Mouse (Mus musculus) intestine, embryonic 16.5 days (tissue): ENCODE data around the gene Slc18b1. TPM values are rescaled to one million over a fixed set of nuclear protein-coding genes. Genes with fewer than 3 reads are reported as not detected.
"Not testable (repeated sequence)": the region's sequence is repeated elsewhere in the genome, so short reads cannot be mapped to it uniquely, and the experiment has no call there.

ENCODE experiments used
- ATAC-seq: fragments of 200-750 bp; cut with Nextera tagmentation; 2 replicates; pipeline ENCODE4 v1.8.0; 2017; ENCODE audit warnings: moderate TSS enrichment, moderate library complexity
- H3K27ac ChIP-seq: fragments of 300-500 bp; sonication (generic); 2 replicates; pipeline ENCODE4 v1.5.1; 2014; ENCODE audit warnings: mild to moderate bottlenecking, low read length
- H3K27me3 ChIP-seq: fragments of 300-500 bp; sonication (generic); replicated peaks from 2 replicates; pipeline ENCODE4 v1.6.1; 2014; ENCODE audit warnings: low read length, control low read depth, mixed read lengths; ENCODE audit not compliant: control insufficient read depth, insufficient read depth
- H3K36me3 ChIP-seq: fragments of 300-500 bp; sonication (generic); 2 replicates; pipeline ENCODE4 v1.6.1; 2014; ENCODE audit warnings: low read length, control low read depth; ENCODE audit not compliant: control insufficient read depth, insufficient read depth
- H3K4me1 ChIP-seq: fragments of 300-500 bp; sonication (generic); 2 replicates; pipeline ENCODE4 v1.6.1; 2014; ENCODE audit warnings: low read length, control low read depth, mixed read lengths; ENCODE audit not compliant: control insufficient read depth, insufficient read depth
- H3K4me2 ChIP-seq: fragments of 300-500 bp; sonication (generic); 2 replicates; pipeline ENCODE4 v1.6.1; 2014; ENCODE audit warnings: low read depth, low read length, control low read depth
- H3K4me3 ChIP-seq: fragments of 300-500 bp; sonication (generic); 2 replicates; pipeline ENCODE4 v1.5.1; 2014; ENCODE audit warnings: mild to moderate bottlenecking, low read length
- H3K9ac ChIP-seq: fragments of 300-500 bp; sonication (generic); 2 replicates; pipeline ENCODE4 v1.6.1; 2014; ENCODE audit warnings: low read depth, low read length
- H3K9me3 ChIP-seq: fragments of 300-500 bp; sonication (generic); 2 replicates; pipeline ENCODE4 v1.6.1; 2016; ENCODE audit warnings: low read length, control low read depth; ENCODE audit not compliant: control insufficient read depth
- WGBS: fragments of 180-500 bp; shearing (Covaris S2); extraction: QIAGEN DNeasy Blood & Tissue Kit; methylation state at CpG from one replicate; pipeline ENCODE4 v1.1.7; 2014; 5-methylcytosine and 5-hydroxymethylcytosine counted together
- polyA plus RNA-seq: library from polyadenylated mRNA; unstranded; fragments of >200 nt; fragmentation: Nextera tagmentation; extraction: Ambion mirVana; gene quantifications from 2 replicates; pipeline ENCODE4 v1.2.1, GENCODE M21; 2015

Slc18b1 gene
- polyA plus RNA-seq, 1 experiment from 2014 or later = 21.2 TPM

- peaks cover 16% of the 10 kb centered on the region; the same call in 1 of the 2 replicates for H3K36me3 ChIP-seq
- not testable (repeated sequence) for ATAC-seq, H3K27me3 ChIP-seq, H3K27ac ChIP-seq, H3K9me3 ChIP-seq, H3K4me1 ChIP-seq
- peak overlapping the region; percentile 92 for H3K9ac ChIP-seq
- 38% methylated on average over 7 of the region's 7 CpGs for WGBS
- peak overlapping the region; percentile 68 for H3K4me2 ChIP-seq
- peak overlapping the region; percentile 85 for H3K4me3 ChIP-seq
Measured at GRCm38 (mm10) chr10:23785599-23785998, 11.2 kb upstream of the Slc18b1 start.

GRCm38 (mm10) chr10:23786040-23786439, 10.7 kb upstream of the Slc18b1 start:
- WGBS = 2% methylated on average over 4 of the region's 4 CpGs
- Histone ChIP-seq H3K27ac (no peak overlapping the region), H3K4me3 (peak overlapping the region; percentile 85), H3K4me2 (peak overlapping the region; percentile 68), H3K9me3 (no peaks in the 10 kb centered on the region), H3K36me3 (peaks cover 16% of the 10 kb centered on the region; the same call in 1 of the 2 replicates), H3K27me3 (no peaks in the 10 kb centered on the region), H3K9ac (peak overlapping the region; percentile 92), H3K4me1 (peaks cover 10% of the 10 kb centered on the region; the same call in 1 of the 2 replicates)
- no peak for ATAC-seq

GRCm38 (mm10) chr10:23786631-23787038, 10.2 kb upstream of the Slc18b1 start:
- not testable (repeated sequence) for H3K9me3 ChIP-seq, H3K27me3 ChIP-seq, H3K4me1 ChIP-seq
- Histone ChIP-seq H3K4me2 (peak overlapping the region; percentile 68), H3K27ac (peak overlapping the region; percentile 71), H3K9ac (peak overlapping the region; percentile 92), H3K36me3 (peaks cover 16% of the 10 kb centered on the region; the same call in 1 of the 2 replicates), H3K4me3 (peak overlapping the region; percentile 85)
- 0% methylated on average over 23 of the region's 23 CpGs for WGBS
- peak; percentile 43 for ATAC-seq

GRCm38 (mm10) chr10:23787062-23787821, 9.5 kb upstream of the Slc18b1 start, which contains the start of gene Rps12:
Gene Rps12 (minus strand): TSS chr10:23787275.
- no peaks in the 10 kb centered on the region for H3K27me3 ChIP-seq
- WGBS = under 1% methylated on average over 51 of the region's 51 CpGs

GRCm38 (mm10) chr10:23788056-23788600, 8.7 kb upstream of the Slc18b1 start:
- Histone ChIP-seq H3K9me3 (no peaks in the 10 kb centered on the region), H3K27ac (peak overlapping the region; percentile 86), H3K9ac (peak overlapping the region; percentile 78), H3K36me3 (peaks cover 13% of the 10 kb centered on the region; the same call in 1 of the 2 replicates), H3K27me3 (no peaks in the 10 kb centered on the region), H3K4me2 (peak overlapping the region; percentile 81), H3K4me1 (peaks cover 10% of the 10 kb centered on the region; the same call in 1 of the 2 replicates), H3K4me3 (peak overlapping the region; percentile 85)
- 4% methylated on average over 8 of the region's 8 CpGs for WGBS
- ATAC-seq = no peak

More at GRCm38 (mm10) chr10:23787062-23787821, 9.5 kb upstream of the Slc18b1 start, which contains the start of gene Rps12:
- Histone ChIP-seq H3K27ac (peak within 1 kb of the TSS; percentile 86), H3K36me3 (peaks cover 16% of the 10 kb centered on the region; the same call in 1 of the 2 replicates), H3K9me3 (no peaks in the 10 kb centered on the region), H3K4me2 (peak within 1 kb of the TSS; percentile 81), H3K4me1 (peaks cover 10% of the 10 kb centered on the region; the same call in 1 of the 2 replicates), H3K4me3 (peak within 1 kb of the TSS; percentile 85), H3K9ac (peak within 1 kb of the TSS; percentile 92)
- peak; percentile 96 for ATAC-seq

- no peak for ATAC-seq
- no peak overlapping the region for H3K4me3 ChIP-seq
- H3K27me3 ChIP-seq = no peaks in the 10 kb centered on the region
- no peak overlapping the region for H3K9ac ChIP-seq
- no peak overlapping the region for H3K27ac ChIP-seq
- H3K4me2 ChIP-seq = peak overlapping the region; percentile 66; the same call in 1 of the 2 replicates
- H3K36me3 ChIP-seq = no peaks in the 10 kb centered on the region
- WGBS = 66% methylated on average over 9 of the region's 9 CpGs
- H3K9me3 ChIP-seq = no peaks in the 10 kb centered on the region
- peaks cover 10% of the 10 kb centered on the region for H3K4me1 ChIP-seq
Measured at GRCm38 (mm10) chr10:23795871-23796520, 790 bp upstream of the Slc18b1 start.

GRCm38 (mm10) chr10:23797606-23798005, 820 bp downstream of the Slc18b1 start:
- Histone ChIP-seq H3K27me3 (no peaks in the 10 kb centered on the region), H3K36me3 (no peaks in the 10 kb centered on the region), H3K9me3 (no peaks in the 10 kb centered on the region), H3K9ac (no peak overlapping the region), H3K4me1 (peaks cover 10% of the 10 kb centered on the region), H3K4me3 (peak overlapping the region; percentile 83; the same call in 1 of the 2 replicates), H3K27ac (no peak overlapping the region), H3K4me2 (peak overlapping the region; percentile 66)
- ATAC-seq = no peak; the same call in 1 of the 2 replicates
- WGBS = 20% methylated on average over 3 of the region's 3 CpGs

- Histone ChIP-seq H3K9me3 (no peaks in the 10 kb centered on the region), H3K4me2 (no peak overlapping the region; the same call in 1 of the 2 replicates), H3K4me3 (no peak overlapping the region), H3K27ac (0 out of 2 replicates have a peak overlapping the region, but pooled peaks have one; percentile 39), H3K27me3 (no peaks in the 10 kb centered on the region), H3K4me1 (peaks cover 10% of the 10 kb centered on the region), H3K9ac (no peak overlapping the region), H3K36me3 (no peaks in the 10 kb centered on the region)
- peak; percentile 40; the same call in 1 of the 2 replicates for ATAC-seq
- WGBS = 83% methylated on average over 1 of the region's 1 CpGs
Measured at GRCm38 (mm10) chr10:23798142-23798541, 1.4 kb downstream of the Slc18b1 start.

- no peaks in the 10 kb centered on the region for H3K36me3 ChIP-seq
- peaks cover 10% of the 10 kb centered on the region for H3K4me1 ChIP-seq
- 16% methylated on average over 3 of the region's 3 CpGs for WGBS
- H3K4me3 ChIP-seq = no peak overlapping the region
- peak; percentile 65 for ATAC-seq
- no peak overlapping the region for H3K27ac ChIP-seq
- no peak overlapping the region for H3K4me2 ChIP-seq
- no peaks in the 10 kb centered on the region for H3K9me3 ChIP-seq
- H3K27me3 ChIP-seq = no peaks in the 10 kb centered on the region
- H3K9ac ChIP-seq = no peak overlapping the region
Measured at GRCm38 (mm10) chr10:23799933-23800332, 3.1 kb downstream of the Slc18b1 start.
